Comparison of ENCODE assay signal across 8 mouse cellular contexts in genomic region chr3:57136847-57137246, GRCm38 (mm10).
DNase-seq lines count a peak whose midpoint lies in the region; ATAC-seq and TF ChIP-seq lines count a peak whose summit lies in the region.

No protein-coding gene starts in this region.

- no peaks in the 10 kb centered on the region for H3K4me1 ChIP-seq in embryonic facial prominence, embryonic 11.5 days (ENCODE audit: control insufficient read depth, insufficient read depth, low read length)
- no peaks in the 10 kb centered on the region for H3K4me1 ChIP-seq in hindbrain, embryonic 14.5 days (replicated peaks; ENCODE audit: control insufficient read depth, insufficient read depth, low read length)
- no peaks in the 10 kb centered on the region for H3K4me1 ChIP-seq in liver, embryonic 15.5 days (replicated peaks)
- peaks cover 3% of the 10 kb centered on the region for H3K4me1 ChIP-seq in olfactory bulb, adult 2 months (ENCODE audit: control insufficient read depth, insufficient read depth, low read length)

- no peak for TF ChIP-seq CTCF in olfactory bulb, adult 2 months (IDR thresholded peaks at IDR 0.05; ENCODE audit: insufficient read depth, low read depth, low read length)

- TF ChIP-seq POLR2A in olfactory bulb, adult 2 months (IDR thresholded peaks at IDR 0.05; ENCODE audit: insufficient read depth, low read depth, low read length), result no peak

- H3K4me3 ChIP-seq in embryonic facial prominence, embryonic 11.5 days (ENCODE audit: low read depth, low read length), result peak overlapping the region; percentile 26
- H3K4me3 ChIP-seq in hindbrain, embryonic 14.5 days (replicated peaks; ENCODE audit: low read length), result peak overlapping the region; percentile 25
- H3K4me3 ChIP-seq in liver, embryonic 15.5 days (replicated peaks), result no peak overlapping the region
- H3K4me3 ChIP-seq in olfactory bulb, adult 2 months (ENCODE audit: insufficient read depth, low read depth, low read length), result peak overlapping the region; percentile 33

- H3K36me3 ChIP-seq in embryonic facial prominence, embryonic 11.5 days (replicated peaks; ENCODE audit: control insufficient read depth, insufficient read depth, low read depth, low read length), result no peaks in the 10 kb centered on the region
- no peaks in the 10 kb centered on the region for H3K36me3 ChIP-seq in hindbrain, embryonic 14.5 days (replicated peaks; ENCODE audit: control insufficient read depth, insufficient read depth)
- H3K36me3 ChIP-seq in liver, embryonic 15.5 days (replicated peaks), result no peaks in the 10 kb centered on the region

- H3K27me3 ChIP-seq in embryonic facial prominence, embryonic 11.5 days (ENCODE audit: control insufficient read depth, insufficient read depth, low read length), result no peaks in the 10 kb centered on the region
- no peaks in the 10 kb centered on the region for H3K27me3 ChIP-seq in hindbrain, embryonic 14.5 days (ENCODE audit: control insufficient read depth, insufficient read depth, low read length)
- H3K27me3 ChIP-seq in liver, embryonic 15.5 days, result no peaks in the 10 kb centered on the region

- DNase-seq in right cerebral cortex, postnatal 14 days, result peak; percentile 8
- DNase-seq in right cerebral cortex, postnatal 25 days, result no peak
- peak; percentile 55 for DNase-seq in embryonic facial prominence, embryonic 11.5 days (ENCODE audit: low spot score)
- no peak for DNase-seq in hindbrain, embryonic 14.5 days (ENCODE audit: low spot score)
- DNase-seq in layer of hippocampus, adult 11-12 months (ENCODE audit: low spot score), result no peak
- no peak for DNase-seq in spleen, postnatal 10 days (ENCODE audit: low spot score in 2 of 2)

- ATAC-seq in embryonic facial prominence, embryonic 11.5 days (replicated peaks; ENCODE audit: insufficient number of reproducible peaks, low FRiP score, low TSS enrichment, low read depth), result peak; percentile 78
- ATAC-seq in hindbrain, embryonic 14.5 days (ENCODE audit: low FRiP score), result peak; percentile 84; the same call in 1 of the 2 replicates
- no peak for ATAC-seq in liver, embryonic 15.5 days (ENCODE audit: insufficient read depth)

- H3K4me2 ChIP-seq in embryonic facial prominence, embryonic 11.5 days (ENCODE audit: low read depth, low read length), result peak overlapping the region; percentile 49
- peak overlapping the region; percentile 49 for H3K4me2 ChIP-seq in hindbrain, embryonic 14.5 days (replicated peaks)
- H3K4me2 ChIP-seq in liver, embryonic 15.5 days, result peak overlapping the region; percentile 33

- H3K9ac ChIP-seq in embryonic facial prominence, embryonic 11.5 days (replicated peaks; ENCODE audit: low read length), result peak overlapping the region; percentile 22
- H3K9ac ChIP-seq in hindbrain, embryonic 14.5 days, result peak overlapping the region; percentile 44
- H3K9ac ChIP-seq in liver, embryonic 15.5 days, result no peak overlapping the region

- H3K27ac ChIP-seq in embryonic facial prominence, embryonic 11.5 days (replicated peaks; ENCODE audit: low read depth, low read length), result no peak overlapping the region
- H3K27ac ChIP-seq in hindbrain, embryonic 14.5 days, result no peak overlapping the region; the same call in 1 of the 2 replicates
- no peak overlapping the region for H3K27ac ChIP-seq in liver, embryonic 15.5 days (replicated peaks)
- no peak overlapping the region for H3K27ac ChIP-seq in olfactory bulb, adult 2 months (ENCODE audit: insufficient read depth, low read depth, low read length)

- H3K9me3 ChIP-seq in embryonic facial prominence, embryonic 11.5 days (replicated peaks; ENCODE audit: control insufficient read depth, low read length), result no peaks in the 10 kb centered on the region
- no peaks in the 10 kb centered on the region for H3K9me3 ChIP-seq in hindbrain, embryonic 14.5 days (ENCODE audit: control insufficient read depth, low read length)
- no peaks in the 10 kb centered on the region for H3K9me3 ChIP-seq in liver, embryonic 15.5 days (replicated peaks)

- 18% methylated on average over 23 of the region's 24 CpGs for WGBS in embryonic facial prominence, embryonic 11.5 days
- 20% methylated on average over 24 of the region's 24 CpGs for WGBS in hindbrain, embryonic 14.5 days
- 21% methylated on average over 24 of the region's 24 CpGs for WGBS in liver, embryonic 15.5 days (ENCODE audit: insufficient replicate concordance)
- WGBS in olfactory bulb, adult 2 months, result 28% methylated on average over 24 of the region's 24 CpGs

Comparison
In these comparisons a context has a peak if more than half of its experiments do, and no peak if none do; other contexts are left out.
1. DNase-seq: peak in right cerebral cortex, postnatal 14 days (single experiment) and embryonic facial prominence, embryonic 11.5 days (single experiment); none in right cerebral cortex, postnatal 25 days (single experiment), hindbrain, embryonic 14.5 days (single experiment), layer of hippocampus, adult 11-12 months (single experiment) and spleen, postnatal 10 days (0 of 2).
2. Peak in every context shown above with its lines, with median percentiles within 50 percentile points of each other: H3K4me2 ChIP-seq.